Mouse (Mus musculus) stomach, postnatal 0 days (tissue): ENCODE measurements around the gene Hmgcr.

Source experiments
- CTCF ChIP-seq: IDR thresholded peaks from 2 replicates; pipeline ENCODE4 v1.5.1; 2016; ENCODE audit warnings: antibody characterized with exemption, low read depth, mild to moderate bottlenecking, moderate library complexity
- EP300 ChIP-seq: optimal IDR thresholded peaks from 2 replicates; pipeline ENCODE3; 2016; ENCODE audit warnings: antibody characterized with exemption

DNA sequence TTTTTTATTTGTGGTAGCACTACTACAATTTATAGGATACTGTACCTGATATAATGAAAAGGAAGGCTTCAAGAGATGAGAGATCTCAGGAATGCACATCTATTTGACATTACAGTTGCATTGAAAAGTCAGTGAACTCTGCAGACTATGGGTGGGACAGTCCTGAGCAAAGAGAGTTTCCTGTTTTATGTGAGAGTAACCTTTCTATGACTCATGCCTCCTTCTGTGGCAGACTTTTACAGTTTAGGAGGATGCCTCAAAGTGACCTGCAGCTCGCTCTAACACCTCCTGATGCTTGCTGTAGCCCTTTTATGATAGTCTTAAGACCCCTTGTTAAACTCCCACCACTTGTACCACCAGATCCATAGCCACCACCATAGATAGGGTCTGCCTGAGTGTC is 6.3 kb upstream of the Hmgcr start:
- TF ChIP-seq CTCF (no peak), EP300 (no peak)
